Mouse (Mus musculus) kidney, postnatal 25 days (tissue): ENCODE measurements around the gene Ppara.

Source experiments
- DNase-seq, 2 experiments: peaks; one replicate each; pipeline ENCODE4 v3.0.0; 2021; ENCODE audit warnings: mixed read lengths in 2 of 2

The Ppara gene

GRCm38 (mm10) chr15:85705566-85706332 is 29.0 kb upstream of the Ppara start:
- DNase-seq: peak; percentile 86 to 94

GRCm38 (mm10) chr15:85706527-85706926 is 28.3 kb upstream of the Ppara start:
- DNase-seq: no peak

GRCm38 (mm10) chr15:85707017-85707416 is 27.8 kb upstream of the Ppara start:
- DNase-seq: peak; percentile 69 to 90

GRCm38 (mm10) chr15:85707458-85708030 is 27.2 kb upstream of the Ppara start:
- DNase-seq: no peak

GRCm38 (mm10) chr15:85708217-85708616 is 26.6 kb upstream of the Ppara start:
- no peak for DNase-seq

GRCm38 (mm10) chr15:85708843-85709242 is 25.9 kb upstream of the Ppara start:
- DNase-seq: peak in 1 of 2 experiments; percentile 69

- DNase-seq: peak; percentile 91 to 92
These were observed 25.4 kb upstream of the Ppara start for GRCm38 (mm10) chr15:85709268-85709973.

- peak; percentile 81 to 89 for DNase-seq
These were observed 24.6 kb upstream of the Ppara start for GRCm38 (mm10) chr15:85710179-85710578.

- no peak for DNase-seq
These were observed 23.9 kb upstream of the Ppara start for GRCm38 (mm10) chr15:85710641-85711580.

- DNase-seq: peak in 1 of 2 experiments; percentile 52
These were observed 22.1 kb upstream of the Ppara start for GRCm38 (mm10) chr15:85712565-85713168.

GRCm38 (mm10) chr15:85713417-85713816 is 21.4 kb upstream of the Ppara start:
- DNase-seq: no peak

GRCm38 (mm10) chr15:85715059-85715458 is 19.7 kb upstream of the Ppara start:
- DNase-seq: no peak

GRCm38 (mm10) chr15:85716045-85716444 is 18.7 kb upstream of the Ppara start:
- peak; percentile 88 to 91 for DNase-seq

GRCm38 (mm10) chr15:85716591-85716990 is 18.2 kb upstream of the Ppara start:
- DNase-seq: no peak

- peak in 1 of 2 experiments; percentile 65 for DNase-seq
These were observed 17.8 kb upstream of the Ppara start for GRCm38 (mm10) chr15:85717008-85717407.

GRCm38 (mm10) chr15:85717800-85718199 is 17.0 kb upstream of the Ppara start:
- peak in 1 of 2 experiments; percentile 77 for DNase-seq

GRCm38 (mm10) chr15:85719017-85719416 is 15.8 kb upstream of the Ppara start:
- DNase-seq: no peak

- peak; percentile 76 to 91 for DNase-seq
These were observed 14.4 kb upstream of the Ppara start for GRCm38 (mm10) chr15:85720366-85720841.

- DNase-seq: peak; percentile 71 to 90
These were observed 10.3 kb upstream of the Ppara start for GRCm38 (mm10) chr15:85724271-85725165.

- no peak for DNase-seq
These were observed 6.6 kb upstream of the Ppara start for GRCm38 (mm10) chr15:85728224-85728623.

- no peak for DNase-seq
These were observed 5.5 kb upstream of the Ppara start for GRCm38 (mm10) chr15:85729256-85729655.
